Mouse (Mus musculus): ENCODE results near the gene Lrrk1. TPM values are rescaled to one million over a fixed set of nuclear protein-coding genes. Genes with fewer than 3 reads are reported as not detected.

Lrrk1 gene
- total RNA-seq, 4 experiments from 2014 or later, result 3.6 to 6.0 (median 5.2) TPM

GRCm38 (mm10) chr7:66228610-66228920, 159.6 kb downstream of the Lrrk1 start:
- no peak for DNase-seq (ENCODE audit: low spot score in 2 of 2)

DNA sequence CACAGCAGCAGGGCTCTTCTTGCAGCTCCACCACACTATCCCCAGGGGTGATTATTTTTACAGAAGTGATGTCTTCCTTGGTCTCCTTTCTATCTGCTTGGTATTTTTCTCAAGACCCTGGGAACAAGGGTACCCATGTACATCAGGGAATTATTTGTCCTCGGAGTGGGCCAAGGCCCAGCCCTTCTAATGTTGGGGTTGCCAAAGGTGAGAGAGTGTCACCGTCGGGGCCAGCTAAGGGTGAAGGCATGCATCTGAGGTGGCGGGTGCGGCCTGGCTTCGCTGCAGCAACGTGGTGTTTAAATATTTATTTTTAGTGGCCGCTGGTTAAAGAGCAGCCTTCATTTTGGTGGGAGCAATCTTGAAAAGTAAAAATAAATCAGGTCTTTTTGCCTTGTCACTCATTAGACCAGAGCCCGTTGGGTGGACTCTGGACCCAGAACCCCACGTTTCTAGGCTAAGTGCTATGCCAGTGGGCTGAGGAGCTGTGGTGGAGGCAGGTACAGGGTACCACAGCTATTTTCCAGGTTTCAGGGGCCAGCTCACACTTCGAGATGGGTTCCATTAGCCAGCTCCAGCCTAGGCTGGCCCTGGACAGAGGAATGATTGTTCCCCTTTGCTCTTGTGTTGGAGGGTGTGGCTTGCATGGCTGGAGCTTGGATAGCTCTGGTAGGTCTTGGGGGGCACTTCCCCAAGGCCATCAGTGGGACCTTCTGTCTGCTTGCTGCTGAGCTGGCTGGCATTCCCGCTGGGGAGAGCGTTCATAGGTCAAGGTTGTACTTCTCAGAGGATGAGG, 160.1 kb downstream of the Lrrk1 start:
- DNase-seq (ENCODE audit: low spot score in 2 of 2), result no peak

DNA sequence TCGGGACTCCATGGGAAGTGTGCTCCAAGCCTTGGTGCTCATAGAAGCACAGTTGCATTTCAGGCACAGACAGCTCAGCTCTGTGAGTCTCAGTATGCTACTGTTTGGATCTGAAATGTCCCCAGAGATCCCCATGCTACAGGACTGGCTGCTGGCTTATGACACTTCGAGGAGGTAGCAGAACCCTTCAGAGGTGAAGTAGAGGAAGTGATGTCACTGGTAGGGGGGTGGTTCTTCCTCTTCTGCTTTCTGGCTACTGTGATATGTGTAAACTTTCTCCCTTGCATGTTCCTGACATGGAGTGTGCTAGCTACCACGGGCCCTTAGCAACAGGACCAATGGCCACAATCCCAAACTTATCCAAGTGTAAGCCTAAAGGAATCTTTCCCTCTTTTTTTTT, 162.3 kb downstream of the Lrrk1 start:
- DNase-seq (ENCODE audit: low spot score in 2 of 2), result no peak

DNA sequence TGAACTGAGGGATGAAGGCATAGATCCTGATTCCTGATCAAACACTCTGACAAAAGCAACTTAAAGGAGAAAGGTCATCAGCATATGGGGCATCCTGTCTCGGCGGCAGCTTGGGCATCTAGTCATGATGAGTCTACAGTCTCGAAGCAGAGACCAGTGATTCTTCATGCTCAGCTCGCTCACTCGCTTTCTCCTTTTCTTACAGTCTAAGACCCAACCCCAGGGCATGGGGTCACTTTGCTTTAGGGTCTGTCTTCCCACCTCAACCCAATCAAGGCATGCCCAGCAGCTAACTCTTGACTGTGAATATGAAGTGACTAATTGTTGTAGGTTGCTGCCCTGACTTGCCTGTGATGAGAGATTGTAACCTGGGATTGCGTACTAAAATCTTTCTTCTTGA, 163.6 kb downstream of the Lrrk1 start:
- DNase-seq (ENCODE audit: low spot score in 2 of 2), result no peak

- no peak for DNase-seq (ENCODE audit: low spot score in 2 of 2)
Measured at GRCm38 (mm10) chr7:66223731-66224130, 164.4 kb downstream of the Lrrk1 start.

GRCm38 (mm10) chr7:66222621-66223091, 165.5 kb downstream of the Lrrk1 start:
- DNase-seq (ENCODE audit: low spot score in 2 of 2), result no peak

GRCm38 (mm10) chr7:66219794-66220227, 168.3 kb downstream of the Lrrk1 start:
- no peak for DNase-seq (ENCODE audit: low spot score in 2 of 2)

DNA sequence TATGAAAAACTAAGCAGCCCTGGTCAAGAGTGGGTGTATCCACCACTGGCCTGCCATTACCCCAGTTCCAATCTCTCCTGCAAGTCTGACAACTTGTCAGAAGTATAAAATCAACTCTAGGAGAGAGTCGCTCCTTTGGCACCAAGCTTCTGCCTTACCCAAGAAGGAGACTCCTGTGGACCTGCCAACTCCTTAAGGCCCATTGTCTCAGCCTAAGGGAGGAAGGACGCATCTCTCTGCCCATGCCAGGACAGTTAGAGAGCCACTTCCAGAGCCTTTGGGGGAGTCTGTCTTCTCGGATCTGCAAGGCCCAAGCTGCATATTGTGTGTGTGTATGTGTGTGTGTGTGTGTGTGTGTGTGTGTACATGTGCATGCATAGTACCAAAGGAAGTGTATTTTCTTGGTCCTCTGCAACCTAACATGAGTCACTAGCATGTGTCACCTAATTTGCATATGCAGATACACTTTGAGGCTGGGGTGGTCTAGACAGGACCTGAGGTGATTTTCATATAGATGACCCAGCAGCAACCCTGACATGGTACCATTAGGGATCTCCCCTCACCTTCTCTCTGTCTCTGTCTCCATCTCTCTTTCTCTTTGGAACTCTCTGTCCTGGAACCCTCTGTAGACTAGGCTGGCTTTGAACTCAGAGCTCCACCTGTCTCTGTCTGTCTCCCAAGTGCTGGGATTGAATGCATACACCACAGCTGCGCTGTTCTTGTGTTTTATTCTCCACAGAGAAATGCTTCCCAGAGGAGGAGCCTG, 168.9 kb downstream of the Lrrk1 start:
- DNase-seq (ENCODE audit: low spot score in 2 of 2), result no peak

GRCm38 (mm10) chr7:66218193-66219014, 169.7 kb downstream of the Lrrk1 start:
- DNase-seq (ENCODE audit: low spot score in 2 of 2), result no peak

- no peak for DNase-seq (ENCODE audit: low spot score in 2 of 2)
Measured at GRCm38 (mm10) chr7:66217531-66218094, 170.5 kb downstream of the Lrrk1 start.

- no peak for DNase-seq (ENCODE audit: low spot score in 2 of 2)
Measured at GRCm38 (mm10) chr7:66217011-66217410, 171.1 kb downstream of the Lrrk1 start.

DNA sequence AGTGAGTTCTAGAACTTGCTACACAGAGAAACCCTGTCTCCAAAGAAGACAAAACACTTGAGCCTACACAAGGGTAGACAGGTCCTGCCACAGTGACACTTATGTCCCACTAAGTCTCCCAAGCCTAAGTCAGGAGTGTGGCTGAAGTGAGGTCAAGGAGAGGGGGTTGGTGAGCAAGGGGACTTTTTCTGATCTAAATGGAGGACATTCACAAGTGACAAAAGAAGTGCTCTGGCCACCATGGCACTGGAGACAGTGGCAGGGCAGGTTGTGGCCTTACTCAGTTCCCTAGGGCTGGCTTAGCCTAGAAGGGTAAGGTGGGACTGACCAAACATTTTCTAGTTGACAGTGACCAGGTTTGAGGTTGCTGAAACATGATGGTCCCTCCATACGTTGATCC, 172.2 kb downstream of the Lrrk1 start:
- DNase-seq (ENCODE audit: low spot score in 2 of 2), result no peak

- DNase-seq (ENCODE audit: low spot score in 2 of 2), result no peak
Measured at GRCm38 (mm10) chr7:66214477-66214876, 173.7 kb downstream of the Lrrk1 start.

- no peak for DNase-seq (ENCODE audit: low spot score in 2 of 2)
Measured at GRCm38 (mm10) chr7:66212887-66213286, 175.3 kb downstream of the Lrrk1 start.

DNA sequence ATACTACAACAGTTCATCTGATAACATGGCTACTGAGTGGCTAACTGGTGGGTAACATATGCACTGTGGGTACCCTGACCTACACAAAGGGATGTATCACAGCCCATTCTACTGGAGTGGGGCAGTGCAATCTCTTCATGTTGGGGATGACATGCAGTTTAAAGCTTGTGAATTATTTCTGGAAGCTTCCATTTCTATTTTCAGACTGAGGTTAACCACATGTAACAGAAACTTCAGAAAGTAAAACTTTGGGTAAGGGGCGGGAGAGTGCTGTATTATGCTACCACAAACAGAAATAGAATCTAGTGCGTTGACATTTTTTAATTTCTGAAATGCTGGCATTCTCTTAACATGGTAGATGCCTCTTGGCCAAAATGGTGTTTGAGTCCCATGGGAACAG, 178.2 kb downstream of the Lrrk1 start:
- no peak for DNase-seq (ENCODE audit: low spot score in 2 of 2)

- no peak for DNase-seq (ENCODE audit: low spot score in 2 of 2)
Measured at GRCm38 (mm10) chr7:66201657-66202056, 186.5 kb downstream of the Lrrk1 start.

DNA sequence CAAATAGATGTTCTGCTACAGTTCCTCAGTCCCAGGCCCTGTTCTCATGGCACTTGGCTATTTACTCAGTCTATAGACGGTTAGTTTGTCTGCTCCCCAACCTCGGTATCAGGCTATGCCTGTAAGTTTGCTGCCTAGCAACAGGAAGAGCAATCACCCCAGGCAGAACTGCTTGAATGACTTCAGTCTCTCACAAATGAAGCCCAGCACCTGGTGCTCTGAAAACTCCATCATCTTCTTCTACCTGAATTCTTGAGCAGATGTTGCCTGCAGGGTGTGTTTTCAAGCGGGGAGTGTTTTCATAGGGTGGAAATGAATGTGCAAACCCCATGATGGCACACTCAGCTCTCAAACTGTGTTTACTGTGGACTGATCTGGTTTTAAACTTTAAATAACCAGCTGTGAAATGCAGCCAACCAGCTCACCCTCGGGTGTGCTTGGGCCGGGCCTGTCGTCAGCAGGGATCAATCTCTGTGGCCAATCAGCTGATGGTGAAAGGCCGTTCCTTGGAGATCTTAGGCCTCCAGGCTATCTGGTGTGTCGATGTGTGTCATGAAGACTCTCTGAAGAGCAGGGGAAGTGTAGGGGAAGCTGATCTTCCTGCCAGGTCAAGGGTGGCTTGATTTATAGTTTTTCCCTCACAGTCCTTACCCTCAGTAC, 187.2 kb downstream of the Lrrk1 start:
- no peak for DNase-seq (ENCODE audit: low spot score in 2 of 2)

- no peak for DNase-seq (ENCODE audit: low spot score in 2 of 2)
Measured at GRCm38 (mm10) chr7:66200383-66200782, 187.8 kb downstream of the Lrrk1 start.

GRCm38 (mm10) chr7:66199391-66199831, 188.7 kb downstream of the Lrrk1 start:
- DNase-seq (ENCODE audit: low spot score in 2 of 2), result peak in 1 of 2 experiments; percentile 42

GRCm38 (mm10) chr7:66198416-66198815, 189.7 kb downstream of the Lrrk1 start:
- no peak for DNase-seq (ENCODE audit: low spot score in 2 of 2)

Data from left cerebral cortex, adult 8-10 months (tissue).